Mouse (Mus musculus) megakaryocyte, embryonic 14.5 days (primary cell): ENCODE measurements around the gene Rasa3.

ENCODE experiments used
- FLI1 ChIP-seq: IDR thresholded peaks from 2 replicates; pipeline ENCODE4 v1.6.1; 2012; ENCODE audit warnings: low read length, inconsistent platforms, mixed read lengths
- GATA1 ChIP-seq: IDR thresholded peaks from 3 replicates; pipeline ENCODE4 v1.6.1; 2012; ENCODE audit warnings: mixed read lengths, low read length, inconsistent platforms, borderline replicate concordance

DNA sequence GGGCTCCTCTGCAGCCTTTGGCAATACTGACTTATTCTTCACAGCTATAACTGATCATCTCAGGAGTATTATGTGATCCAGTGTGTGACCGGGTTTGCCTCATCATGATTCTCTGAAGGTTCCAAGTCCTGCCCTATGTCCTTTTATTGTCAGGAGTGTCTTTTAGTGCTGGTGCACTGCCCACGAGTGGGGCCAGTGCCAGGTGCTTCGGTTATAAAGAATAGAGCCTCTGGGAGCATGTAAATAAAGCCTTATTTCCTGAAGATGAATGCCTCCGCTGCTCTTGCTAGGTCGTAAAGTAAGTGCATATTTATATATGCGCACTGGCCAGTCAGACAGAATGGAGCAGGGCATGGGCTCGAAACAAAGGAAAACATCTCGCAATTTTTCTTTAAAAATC lies 144.3 kb downstream of the Rasa3 start:
- TF ChIP-seq GATA1 = no peak
- no peak for TF ChIP-seq FLI1
